Mouse (Mus musculus) ovary, adult 18-20 months (tissue): ENCODE data around the gene Icam1.

Experiments
- DNase-seq: peaks from one replicate; pipeline ENCODE4 v3.0.0; 2022; ENCODE audit warnings: low spot score, mixed read lengths

Icam1 gene

GRCm38 (mm10) chr9:21015571-21016130 is at the start of gene Icam1:
Gene Icam1, plus strand, starts transcription at chr9:21015985.
- DNase-seq: no peak

- no peak for DNase-seq
Observed at GRCm38 (mm10) chr9:20966008-20966407, 49.8 kb upstream of the Icam1 start.

GRCm38 (mm10) chr9:20966747-20967146 is 49.0 kb upstream of the Icam1 start:
- no peak for DNase-seq

- no peak for DNase-seq
Observed at GRCm38 (mm10) chr9:20971751-20972140, 44.0 kb upstream of the Icam1 start.

- peak; percentile 25 for DNase-seq
Observed at GRCm38 (mm10) chr9:20972141-20972992, 43.4 kb upstream of the Icam1 start.

GRCm38 (mm10) chr9:20973001-20973681 is 42.6 kb upstream of the Icam1 start:
- DNase-seq: no peak

GRCm38 (mm10) chr9:20973682-20974075 is 42.1 kb upstream of the Icam1 start:
- DNase-seq: no peak

GRCm38 (mm10) chr9:20975431-20976215 is 40.2 kb upstream of the Icam1 start:
- DNase-seq: peak; percentile 36

- DNase-seq: peak; percentile 71
Observed at GRCm38 (mm10) chr9:20976216-20976960, 39.4 kb upstream of the Icam1 start, which contains the start of gene S1pr2. Gene S1pr2, minus strand, starts transcription at chr9:20976781.

- no peak for DNase-seq
Observed at GRCm38 (mm10) chr9:20976961-20977689, 38.7 kb upstream of the Icam1 start.

- no peak for DNase-seq
Observed at GRCm38 (mm10) chr9:20978409-20979095, 37.2 kb upstream of the Icam1 start.

- DNase-seq: no peak
Observed at GRCm38 (mm10) chr9:20979181-20979580, 36.6 kb upstream of the Icam1 start.

GRCm38 (mm10) chr9:20979769-20980168 is 36.0 kb upstream of the Icam1 start:
- no peak for DNase-seq

- DNase-seq: no peak
Observed at GRCm38 (mm10) chr9:20982171-20982570, 33.6 kb upstream of the Icam1 start.

GRCm38 (mm10) chr9:20983169-20983568 is 32.6 kb upstream of the Icam1 start:
- DNase-seq: no peak

GRCm38 (mm10) chr9:20986952-20987686 is 28.7 kb upstream of the Icam1 start:
- no peak for DNase-seq

GRCm38 (mm10) chr9:20987953-20988352 is 27.8 kb upstream of the Icam1 start:
- DNase-seq: no peak

GRCm38 (mm10) chr9:20990861-20991260 is 24.9 kb upstream of the Icam1 start:
- no peak for DNase-seq

GRCm38 (mm10) chr9:20991587-20991986 is 24.2 kb upstream of the Icam1 start:
- DNase-seq: no peak
